Mouse (Mus musculus) embryo, embryonic 11 days (tissue): Measurements from ENCODE around the gene Ccdc173.
"Not testable (repeated sequence)": the region's sequence is repeated elsewhere in the genome, so short reads cannot be mapped to it uniquely, and the experiment has no call there.

ENCODE experiments used
- DNase-seq: peaks from one replicate; pipeline ENCODE4 v3.0.0-alpha.2; 2015

Ccdc173 gene

DNA sequence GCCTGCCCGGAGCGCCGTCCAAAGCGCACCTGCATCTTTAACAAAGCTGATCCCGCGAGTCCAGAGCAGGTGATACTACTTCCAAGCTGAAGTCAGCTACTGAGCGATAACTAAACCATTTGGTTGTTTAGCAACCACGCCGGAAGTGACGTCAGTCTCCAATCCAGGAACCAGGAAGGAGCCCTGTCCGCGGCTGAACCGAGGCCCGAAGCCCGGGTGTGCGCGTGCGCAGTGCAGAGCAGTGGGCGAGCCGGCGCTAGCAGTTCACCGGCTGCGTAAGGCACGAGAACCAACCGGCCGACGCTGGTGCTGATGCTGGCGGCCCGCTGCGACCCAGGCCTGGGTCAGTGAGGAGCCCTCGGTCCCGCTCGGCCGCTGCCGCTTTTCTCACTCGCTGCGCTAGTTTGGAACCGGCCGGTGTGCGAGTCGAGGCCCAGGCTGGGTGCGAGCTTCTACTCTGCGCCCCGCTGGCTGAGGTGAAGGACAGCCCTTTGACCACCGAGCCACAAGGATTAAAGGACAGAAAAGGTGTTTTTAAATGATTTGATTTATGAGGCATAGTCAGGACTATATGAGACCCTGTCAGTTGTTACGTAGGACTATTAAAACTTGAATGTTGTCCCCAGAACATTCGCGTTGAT is at the start of gene Ccdc173, which contains the start of gene Phospho2:
Ccdc173 (minus strand) TSS at position 147 of the 641 bp plus-strand sequence.
Phospho2 (plus strand) TSS at position 195 of the 641 bp plus-strand sequence.
- DNase-seq: peak; percentile 99

DNA sequence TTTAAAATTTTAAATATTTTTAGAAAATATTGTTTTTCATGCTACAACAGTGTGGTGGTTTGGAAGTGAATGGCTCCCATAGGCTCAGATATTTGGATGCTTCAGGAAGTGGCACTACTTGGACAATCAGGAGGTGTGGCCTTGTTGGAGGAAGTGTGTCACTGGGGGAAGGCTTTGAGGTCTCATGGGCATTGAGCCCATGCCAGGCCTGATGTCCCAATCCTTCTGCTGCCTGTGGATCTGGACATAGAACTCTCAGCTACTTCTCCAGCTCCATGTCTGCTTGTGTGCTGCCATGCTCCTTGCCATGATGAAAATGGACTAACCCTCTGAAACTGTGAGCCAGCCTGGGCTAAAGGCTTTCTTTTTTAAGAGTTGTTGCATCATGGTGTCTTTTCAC is 49.3 kb upstream of the Ccdc173 start:
- DNase-seq: no peak

DNA sequence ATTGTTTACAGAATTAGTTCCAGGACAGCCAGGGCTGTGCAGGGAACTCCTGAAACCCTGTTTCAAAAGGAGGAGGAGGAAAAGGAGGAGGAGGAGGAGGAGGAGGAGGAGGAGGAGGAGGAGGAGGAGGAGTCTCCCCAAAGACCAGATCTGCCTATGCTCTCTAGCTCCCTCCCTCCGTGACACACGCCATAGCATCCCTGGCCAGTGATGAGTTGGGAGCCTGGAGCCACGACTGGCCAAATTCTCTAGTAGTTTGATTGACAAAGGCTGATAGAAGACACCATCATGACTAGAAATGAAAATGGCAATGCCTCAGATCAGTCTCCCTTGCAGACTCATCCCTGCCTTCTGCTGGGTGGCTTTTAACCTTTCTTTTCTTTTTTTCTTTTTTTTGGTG is 48.6 kb upstream of the Ccdc173 start:
- DNase-seq: peak; percentile 5

DNA sequence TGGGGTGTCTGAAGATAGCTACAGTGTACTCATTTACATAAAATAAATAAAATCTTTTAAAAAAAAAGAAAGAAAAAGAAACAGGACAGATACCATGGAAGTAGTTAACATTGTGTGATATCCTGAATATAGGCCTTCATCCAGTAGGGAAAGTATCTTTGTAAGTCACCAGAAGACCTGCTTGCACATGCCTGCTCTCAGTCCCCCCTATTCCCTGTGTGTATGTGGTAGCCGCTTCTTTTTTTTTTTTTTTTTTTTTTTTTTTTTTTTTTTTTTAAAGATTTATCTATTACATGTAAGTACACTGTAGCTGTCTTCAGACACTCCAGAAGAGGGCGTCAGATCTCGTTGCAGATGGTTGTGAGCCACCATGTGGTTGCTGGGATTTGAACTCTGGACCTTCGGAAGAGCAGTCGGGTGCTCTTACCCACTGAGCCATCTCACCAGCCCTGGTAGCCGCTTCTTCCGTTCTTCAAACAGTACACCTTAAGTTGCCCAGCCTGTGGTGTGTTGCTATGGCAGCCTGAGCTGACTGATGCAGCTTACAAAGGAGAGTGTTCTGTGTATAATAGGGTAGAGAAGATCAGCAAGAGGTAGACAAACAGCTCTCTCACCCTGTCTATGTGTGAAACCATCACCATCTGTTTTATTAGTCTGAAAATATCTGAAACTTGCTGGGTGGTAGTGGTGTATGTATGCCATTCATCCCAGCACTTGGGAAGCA is 48.0 kb upstream of the Ccdc173 start:
- no peak for DNase-seq

GRCm38 (mm10) chr2:69830116-69830515 is 40.7 kb upstream of the Ccdc173 start:
- no peak for DNase-seq

DNA sequence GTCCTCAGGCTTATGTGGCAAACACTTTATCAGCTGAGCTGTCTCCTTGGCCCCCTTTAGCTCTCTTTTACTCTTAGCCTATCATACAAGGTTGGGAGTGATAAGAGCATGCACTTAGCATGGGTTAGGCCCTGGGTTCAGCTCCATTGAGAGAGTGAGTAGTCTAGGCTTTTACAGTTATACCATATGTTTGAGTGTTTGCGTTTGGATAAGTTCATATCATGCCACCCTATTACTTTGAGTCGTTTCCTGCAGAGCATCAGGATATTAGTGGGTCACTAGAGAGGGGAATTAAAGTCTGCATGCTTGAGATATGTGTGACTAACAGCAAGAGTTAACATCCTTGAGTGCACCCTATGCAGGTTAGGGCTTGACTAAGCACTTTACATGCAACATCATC is 40.3 kb upstream of the Ccdc173 start:
- DNase-seq: no peak

- no peak for DNase-seq
Measured at GRCm38 (mm10) chr2:69828031-69828430, 38.7 kb upstream of the Ccdc173 start.

DNA sequence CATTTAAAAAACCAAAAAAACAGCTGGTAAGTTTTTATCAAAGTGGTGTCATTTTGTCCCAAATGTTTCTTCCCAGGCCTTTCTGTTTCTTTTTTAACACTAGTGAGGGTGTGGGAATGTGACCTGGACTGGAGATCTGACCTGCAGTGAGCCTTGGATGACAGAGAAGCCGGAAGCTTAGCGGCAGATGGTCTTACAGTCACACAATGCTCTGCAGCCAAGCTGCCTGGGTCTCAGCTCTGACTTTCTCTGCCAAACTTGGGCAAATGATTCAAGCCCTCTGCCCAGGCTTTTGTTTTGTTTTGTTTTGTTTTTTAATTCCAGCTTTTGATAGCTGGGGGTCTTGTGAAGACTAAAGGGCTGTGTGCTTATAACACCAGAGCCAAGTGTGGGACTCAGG is 37.0 kb upstream of the Ccdc173 start:
- peak; percentile 25 for DNase-seq

- no peak for DNase-seq
Measured at GRCm38 (mm10) chr2:69825898-69826297, 36.5 kb upstream of the Ccdc173 start.

- peak; percentile 85 for DNase-seq
Measured at GRCm38 (mm10) chr2:69823129-69823677, 33.8 kb upstream of the Ccdc173 start.

DNA sequence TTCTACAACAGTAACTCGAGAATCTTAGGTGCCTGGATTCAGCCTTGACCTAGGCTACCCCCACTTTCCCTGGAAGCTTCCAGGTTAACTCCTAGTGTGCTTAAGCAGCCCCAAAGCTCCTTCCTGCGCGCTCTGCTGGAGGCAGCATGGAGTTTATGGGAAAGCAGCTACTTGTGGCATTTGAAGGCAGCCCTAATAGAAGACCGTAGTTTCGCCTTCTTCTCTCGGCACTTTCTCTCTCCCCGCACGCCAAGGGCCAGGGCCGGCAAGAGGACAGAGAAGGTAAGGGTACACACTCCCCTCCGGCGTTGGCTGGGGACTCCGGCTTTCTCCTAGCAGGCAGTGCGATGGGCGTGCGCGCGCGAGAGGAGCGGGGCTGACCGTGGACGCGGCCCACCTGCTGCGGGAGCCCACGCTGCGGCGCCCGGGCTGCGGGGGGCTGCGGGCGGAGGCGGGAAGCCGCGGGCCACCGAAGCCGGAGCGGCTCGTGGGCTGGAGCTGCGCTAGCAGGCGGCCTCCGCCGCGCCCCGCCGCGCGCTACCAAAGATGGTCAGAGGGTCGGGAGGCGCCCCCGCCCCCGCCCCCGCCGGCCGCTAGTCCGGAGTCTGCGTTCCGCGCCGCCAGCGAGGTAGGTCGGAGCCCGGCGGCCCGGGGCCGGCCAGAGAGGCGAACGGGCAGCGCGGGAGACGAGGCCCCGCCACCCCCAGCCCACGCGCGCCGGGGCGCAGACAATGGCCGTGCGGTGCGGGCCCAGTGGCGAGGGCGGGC is 33.2 kb upstream of the Ccdc173 start:
- DNase-seq: peak; percentile 84

GRCm38 (mm10) chr2:69821711-69822110 is 32.3 kb upstream of the Ccdc173 start, which contains the start of gene Klhl23:
Klhl23 (plus strand) TSS chr2:69821944.
- peak; percentile 32 for DNase-seq

DNA sequence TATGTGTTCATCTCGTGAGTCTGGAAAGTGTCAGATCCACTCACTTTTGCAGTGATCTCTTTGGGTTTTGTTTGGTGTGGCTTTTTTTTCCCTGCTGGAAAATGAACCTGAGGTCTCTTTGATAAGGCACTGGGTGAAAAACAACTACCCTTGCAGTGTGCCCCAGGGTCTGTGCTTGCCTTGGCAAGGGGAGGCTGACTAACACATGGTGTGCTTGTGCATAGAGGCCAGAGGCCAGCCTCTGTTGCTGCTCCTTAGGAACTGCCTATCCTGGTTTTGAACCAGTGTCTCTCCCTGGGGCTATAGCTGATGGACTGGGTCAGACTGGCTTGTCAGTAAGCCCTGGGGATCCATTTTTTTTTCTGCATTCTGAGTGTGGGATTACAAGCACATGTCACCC is 30.8 kb upstream of the Ccdc173 start:
- DNase-seq: no peak

DNA sequence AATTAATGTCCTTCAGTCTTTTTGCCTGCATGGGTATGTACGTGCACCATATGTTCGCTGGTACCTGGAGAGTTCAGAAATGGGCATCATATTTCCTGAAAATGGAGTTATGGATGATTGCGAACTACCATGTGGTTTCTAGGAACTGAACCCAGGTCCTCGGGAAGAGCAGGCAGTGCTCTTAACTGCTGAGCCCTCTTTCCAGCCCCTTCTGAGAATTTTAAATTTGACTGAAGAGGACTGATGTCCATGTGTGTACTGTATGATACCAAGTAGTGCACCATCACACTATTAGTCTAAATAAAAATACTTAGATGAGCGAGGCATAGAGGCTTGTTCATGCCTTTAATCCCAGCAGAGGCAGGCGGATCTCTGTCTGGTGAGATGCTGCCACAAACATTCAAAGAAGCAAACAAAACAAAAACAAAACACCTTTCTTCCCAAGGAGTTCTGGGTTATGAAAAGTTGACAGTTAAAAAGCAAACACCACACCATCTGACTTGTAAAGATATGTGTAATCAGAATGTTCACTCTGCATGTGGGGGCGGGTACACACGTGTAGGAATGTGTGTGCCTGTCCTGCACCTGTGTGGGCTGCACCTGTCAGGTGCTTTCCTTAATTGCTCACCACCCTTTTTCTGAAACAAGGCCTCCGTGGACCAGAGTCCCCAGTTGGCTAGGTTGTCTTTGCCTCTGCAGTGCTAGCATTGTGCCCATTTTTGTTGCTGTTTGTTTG is 29.1 kb upstream of the Ccdc173 start:
- DNase-seq: no peak

- no peak for DNase-seq
Measured at GRCm38 (mm10) chr2:69816575-69816974, 27.2 kb upstream of the Ccdc173 start.

GRCm38 (mm10) chr2:69811349-69811748 is 22.0 kb upstream of the Ccdc173 start:
- not testable (repeated sequence) for DNase-seq

- DNase-seq: no peak
Measured at GRCm38 (mm10) chr2:69810169-69810568, 20.8 kb upstream of the Ccdc173 start.

- not testable (repeated sequence) for DNase-seq
Measured at GRCm38 (mm10) chr2:69804663-69805062, 15.3 kb upstream of the Ccdc173 start.

- no peak for DNase-seq
Measured at GRCm38 (mm10) chr2:69803756-69804155, 14.4 kb upstream of the Ccdc173 start.

DNA sequence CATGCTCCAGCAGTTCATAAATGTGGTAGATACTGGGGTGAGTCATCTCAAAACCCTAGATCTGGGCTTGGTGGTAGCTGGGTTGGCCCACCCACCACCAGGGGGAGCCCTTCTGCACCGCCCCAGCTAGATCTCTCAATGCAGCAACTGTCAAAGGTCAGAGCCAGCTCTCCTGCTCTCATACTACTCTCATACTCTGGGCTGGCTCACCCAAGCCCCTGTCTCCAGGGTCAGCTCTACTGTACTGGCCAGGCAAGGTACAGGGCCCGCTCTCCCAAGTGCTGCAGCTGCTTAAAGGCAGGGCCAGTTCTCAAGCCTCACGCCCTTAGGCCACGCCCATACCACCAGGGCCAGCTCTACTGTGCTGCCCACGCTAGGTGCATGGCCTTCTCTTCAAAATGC is 13.5 kb upstream of the Ccdc173 start:
- peak; percentile 42 for DNase-seq

DNA sequence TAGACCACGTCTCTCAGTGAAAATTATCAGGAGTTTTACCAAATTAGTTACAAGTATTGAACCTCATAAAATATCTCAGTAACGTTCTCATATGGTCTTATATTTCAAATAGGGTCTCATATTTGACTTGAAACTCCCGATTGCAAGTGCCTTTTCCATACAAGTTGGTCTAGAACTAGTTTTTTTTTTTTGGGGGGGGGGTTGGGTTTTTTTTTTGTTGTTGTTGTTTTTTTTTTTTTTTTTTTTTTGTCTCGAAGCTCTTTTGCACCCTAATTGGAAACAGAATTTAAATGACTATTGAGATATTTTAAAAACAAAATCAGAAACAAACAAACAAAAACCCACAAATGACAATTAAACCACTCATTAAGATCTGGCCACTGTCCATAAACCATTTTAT is 1.3 kb upstream of the Ccdc173 start:
- DNase-seq: no peak

- DNase-seq: peak; percentile 90
Measured at GRCm38 (mm10) chr2:69790285-69790684, 910 bp upstream of the Ccdc173 start.

- DNase-seq: no peak
Measured at GRCm38 (mm10) chr2:69788974-69789373, 401 bp downstream of the Ccdc173 start.
